Mouse (Mus musculus) limb, embryonic 15.5 days (tissue): ENCODE results near the gene Lrrc40. TPM values are rescaled to one million over a fixed set of nuclear protein-coding genes. Genes with fewer than 3 reads are reported as not detected.
"Not testable (repeated sequence)": the region's sequence is repeated elsewhere in the genome, so short reads cannot be mapped to it uniquely, and the experiment has no call there.

Source experiments
- ATAC-seq: fragments of 200-750 bp; cut with Nextera tagmentation; 2 replicates; pipeline ENCODE4 v1.8.0; 2017; ENCODE audit warnings: low read depth, moderate TSS enrichment; ENCODE audit not compliant: insufficient number of reproducible peaks, low FRiP score, low TSS enrichment
- H3K27ac ChIP-seq: fragments of 300-500 bp; sonication (generic); 2 replicates; pipeline ENCODE4 v1.5.1; 2015; ENCODE audit warnings: moderate library complexity, mild to moderate bottlenecking, inconsistent platforms
- H3K27me3 ChIP-seq: fragments of 300-500 bp; sonication (generic); 2 replicates; pipeline ENCODE4 v1.6.1; 2015; ENCODE audit warnings: inconsistent platforms
- H3K36me3 ChIP-seq: fragments of 300-500 bp; sonication (generic); 2 replicates; pipeline ENCODE4 v1.6.1; 2015; ENCODE audit warnings: inconsistent platforms
- H3K4me1 ChIP-seq: fragments of 300-500 bp; sonication (generic); 2 replicates; pipeline ENCODE4 v1.6.1; 2015; ENCODE audit warnings: inconsistent platforms
- H3K4me2 ChIP-seq: fragments of 300-500 bp; sonication (generic); 2 replicates; pipeline ENCODE4 v1.6.1; 2015; ENCODE audit warnings: mild to moderate bottlenecking, inconsistent platforms
- H3K4me3 ChIP-seq: fragments of 300-500 bp; sonication (generic); 2 replicates; pipeline ENCODE4 v1.5.1; 2015; ENCODE audit warnings: mild to moderate bottlenecking, inconsistent platforms
- H3K9ac ChIP-seq: fragments of 300-500 bp; sonication (generic); 2 replicates; pipeline ENCODE4 v1.6.1; 2015; ENCODE audit warnings: inconsistent platforms
- H3K9me3 ChIP-seq: fragments of 300-500 bp; sonication (generic); 2 replicates; pipeline ENCODE4 v1.6.1; 2016; ENCODE audit warnings: inconsistent platforms
- WGBS: fragments of 180-500 bp; shearing (Covaris S2); methylation state at CpG from one replicate; pipeline ENCODE4 v1.1.7; 2015; 5-methylcytosine and 5-hydroxymethylcytosine counted together
- polyA plus RNA-seq: library from polyadenylated mRNA; unstranded; fragments of >200 nt; fragmentation: Nextera tagmentation; extraction: Ambion mirVana; gene quantifications from 2 replicates; pipeline ENCODE4 v1.2.1, GENCODE M21; 2015

The Lrrc40 gene
- polyA plus RNA-seq, 1 experiment from 2014 or later: 45.3 TPM

GRCm38 (mm10) chr3:158102530-158102929 is 66.1 kb downstream of the Lrrc40 start:
- H3K9ac ChIP-seq, ATAC-seq, H3K4me1 ChIP-seq, H3K27ac ChIP-seq, H3K36me3 ChIP-seq, H3K4me3 ChIP-seq, H3K4me2 ChIP-seq, H3K9me3 ChIP-seq, H3K27me3 ChIP-seq: not testable (repeated sequence)
- WGBS: 63% methylated on average over 1 of the region's 1 CpGs

- 53% methylated on average over 2 of the region's 2 CpGs for WGBS
- no peak overlapping the region for H3K4me3 ChIP-seq
- no peak for ATAC-seq
These were observed 67.0 kb downstream of the Lrrc40 start for GRCm38 (mm10) chr3:158103467-158103866.

GRCm38 (mm10) chr3:158105260-158105659 is 68.8 kb downstream of the Lrrc40 start:
- H3K4me3 ChIP-seq: no peak overlapping the region
- WGBS: 65% methylated on average over 1 of the region's 1 CpGs
- no peak for ATAC-seq
- H3K27ac ChIP-seq: no peak overlapping the region
- H3K9ac ChIP-seq: no peak overlapping the region
- no peaks in the 10 kb centered on the region for H3K9me3 ChIP-seq
- H3K27me3 ChIP-seq: no peaks in the 10 kb centered on the region
- no peak overlapping the region for H3K4me2 ChIP-seq
- no peaks in the 10 kb centered on the region for H3K4me1 ChIP-seq
- H3K36me3 ChIP-seq: no peaks in the 10 kb centered on the region

More at GRCm38 (mm10) chr3:158103467-158103866, 67.0 kb downstream of the Lrrc40 start:
- Histone ChIP-seq H3K36me3 (no peaks in the 10 kb centered on the region), H3K9me3 (no peaks in the 10 kb centered on the region), H3K9ac (no peak overlapping the region), H3K27ac (no peak overlapping the region), H3K4me1 (no peaks in the 10 kb centered on the region), H3K4me2 (no peak overlapping the region), H3K27me3 (no peaks in the 10 kb centered on the region)

Other genes starting within 250 kb of the Lrrc40 start
- gene Cth, start 111.6 kb upstream of the Lrrc40 start, polyA plus RNA-seq: 13.5 and 13.9 TPM in 2 replicates
- 13.0 and 16.9 TPM in 2 replicates for gene Ankrd13c, start 89.4 kb upstream of the Lrrc40 start, polyA plus RNA-seq
- gene Srsf11, start within 50 bp of the Lrrc40 start, polyA plus RNA-seq: 228 and 247 TPM in 2 replicates